Mouse (Mus musculus): ENCODE measurements around the gene Adora3. TPM values are rescaled to one million over a fixed set of nuclear protein-coding genes. Genes with fewer than 3 reads are reported as not detected.

The Adora3 gene
- polyA plus RNA-seq, 1 experiment from 2014 or later = not detected

DNA sequence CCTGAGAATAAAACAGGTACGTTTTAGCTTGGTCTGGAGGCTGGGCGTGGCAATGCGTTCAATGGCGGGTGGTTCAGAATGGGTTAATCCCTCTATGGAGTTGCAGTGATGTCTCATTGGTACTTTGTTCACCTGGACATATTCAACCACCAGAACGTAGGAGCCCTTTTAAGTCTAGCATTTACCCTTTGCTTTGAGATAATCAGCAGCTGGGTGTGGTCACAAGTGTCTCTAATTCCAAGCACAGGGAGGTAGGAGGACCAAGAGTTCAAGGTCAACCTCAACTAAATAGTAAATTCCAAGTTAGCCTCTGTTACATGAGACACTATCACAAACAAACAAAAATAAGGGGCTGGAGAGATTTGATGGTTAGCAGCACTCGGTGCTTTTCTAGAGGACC is 58.1 kb downstream of the Adora3 start:
- Histone ChIP-seq H3K9ac (ENCODE audit: low read length) (no peak overlapping the region), H3K4me3 (ENCODE audit: low read depth, low read length) (no peak overlapping the region), H3K27me3 (ENCODE audit: control insufficient read depth, insufficient read depth, low read length) (no peaks in the 10 kb centered on the region), H3K36me3 (ENCODE audit: control insufficient read depth, insufficient read depth, low read length) (no peaks in the 10 kb centered on the region), H3K4me1 (replicated peaks; ENCODE audit: control insufficient read depth, insufficient read depth, low read length) (no peaks in the 10 kb centered on the region), H3K9me3 (ENCODE audit: control insufficient read depth, low read length) (no peaks in the 10 kb centered on the region), H3K4me2 (ENCODE audit: low read depth, low read length, severe bottlenecking) (no peak overlapping the region), H3K27ac (ENCODE audit: low read depth, low read length) (no peak overlapping the region)
- no peak for DNase-seq (ENCODE audit: low spot score)
- 88% methylated on average over 6 of the region's 6 CpGs for WGBS
- no peak for ATAC-seq (replicated peaks; ENCODE audit: low FRiP score)

DNA sequence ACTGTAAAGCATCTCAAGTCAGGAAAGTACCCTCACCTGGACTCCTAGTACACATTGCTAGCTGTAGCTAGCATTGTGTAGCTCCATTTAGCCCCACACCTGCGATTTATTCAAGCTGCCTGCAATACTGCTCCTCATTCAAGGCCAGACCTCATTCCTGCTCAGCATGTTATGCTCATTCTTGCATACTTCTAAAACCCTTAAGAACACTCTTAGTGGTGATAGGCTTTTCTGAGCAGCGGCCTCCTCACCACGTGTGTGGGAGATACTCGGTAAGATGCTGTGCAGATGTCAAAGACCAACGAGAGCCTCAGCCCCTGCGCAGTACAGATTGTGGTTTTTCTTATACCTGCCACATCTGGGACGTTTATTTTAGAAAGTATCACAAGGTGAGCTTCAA is 59.2 kb downstream of the Adora3 start:
- Histone ChIP-seq H3K9me3 (ENCODE audit: control insufficient read depth, low read length) (no peaks in the 10 kb centered on the region), H3K4me2 (ENCODE audit: low read depth, low read length, severe bottlenecking) (no peak overlapping the region), H3K27me3 (ENCODE audit: control insufficient read depth, insufficient read depth, low read length) (no peaks in the 10 kb centered on the region), H3K9ac (ENCODE audit: low read length) (no peak overlapping the region), H3K4me1 (replicated peaks; ENCODE audit: control insufficient read depth, insufficient read depth, low read length) (no peaks in the 10 kb centered on the region), H3K27ac (ENCODE audit: low read depth, low read length) (no peak overlapping the region), H3K36me3 (ENCODE audit: control insufficient read depth, insufficient read depth, low read length) (no peaks in the 10 kb centered on the region), H3K4me3 (ENCODE audit: low read depth, low read length) (no peak overlapping the region)
- DNase-seq (ENCODE audit: low spot score) = no peak
- 85% methylated on average over 7 of the region's 7 CpGs for WGBS
- no peak for ATAC-seq (replicated peaks; ENCODE audit: low FRiP score)

GRCm38 (mm10) chr3:105931095-105931494 is 60.4 kb downstream of the Adora3 start:
- DNase-seq (ENCODE audit: low spot score) (no peak), ATAC-seq (replicated peaks; ENCODE audit: low FRiP score) (no peak)
- Histone ChIP-seq H3K4me2 (ENCODE audit: low read depth, low read length, severe bottlenecking) (no peak overlapping the region), H3K9me3 (ENCODE audit: control insufficient read depth, low read length) (no peaks in the 10 kb centered on the region), H3K36me3 (ENCODE audit: control insufficient read depth, insufficient read depth, low read length) (no peaks in the 10 kb centered on the region), H3K9ac (ENCODE audit: low read length) (no peak overlapping the region), H3K27ac (ENCODE audit: low read depth, low read length) (no peak overlapping the region), H3K4me1 (replicated peaks; ENCODE audit: control insufficient read depth, insufficient read depth, low read length) (no peaks in the 10 kb centered on the region), H3K27me3 (ENCODE audit: control insufficient read depth, insufficient read depth, low read length) (no peaks in the 10 kb centered on the region), H3K4me3 (ENCODE audit: low read depth, low read length) (no peak overlapping the region)
- WGBS = 91% methylated on average over 2 of the region's 2 CpGs

DNA sequence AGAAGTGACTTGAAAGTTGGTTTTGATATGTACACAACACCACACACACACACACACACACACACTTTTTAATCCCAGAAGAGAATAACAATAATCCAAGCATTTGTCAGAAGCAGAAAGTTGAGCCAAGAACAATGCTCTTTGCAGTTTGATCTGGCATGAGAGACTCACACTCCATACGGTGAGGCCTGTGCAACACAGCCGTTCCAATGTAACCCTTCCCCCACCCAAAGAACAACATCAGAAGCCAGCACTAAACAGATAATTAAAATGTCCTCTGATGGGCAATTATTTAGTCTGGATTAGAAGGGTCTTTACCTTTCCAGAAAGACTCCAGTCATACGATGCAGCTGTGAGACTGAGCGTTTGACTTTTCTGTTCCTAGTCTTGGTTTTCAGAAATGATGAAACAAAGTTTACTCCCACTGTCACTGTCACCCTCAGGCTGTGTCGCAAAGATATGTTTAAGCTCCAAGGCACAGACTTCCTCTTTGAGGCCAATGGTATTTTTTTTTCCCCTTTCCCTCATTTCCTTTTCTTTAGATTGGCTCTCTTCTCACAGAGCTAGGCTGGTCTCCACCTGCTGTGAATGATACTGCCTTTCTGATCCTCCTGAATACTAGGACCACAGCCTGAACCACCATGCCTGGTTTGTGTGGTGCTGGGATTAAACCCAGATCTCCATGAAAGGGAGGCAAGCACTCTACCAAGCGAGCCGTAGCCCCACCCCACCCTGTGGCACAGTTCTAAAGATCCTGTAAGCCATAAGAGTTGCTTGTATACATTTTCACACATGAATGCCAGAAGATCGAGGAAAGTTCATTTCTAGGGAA is 61.8 kb downstream of the Adora3 start, which contains the start of gene I830077J02Rik:
TSS of gene I830077J02Rik (minus strand) at position 425 of the 832 bp plus-strand sequence.
- DNase-seq (ENCODE audit: low spot score) (no peak), ATAC-seq (replicated peaks; ENCODE audit: low FRiP score) (no peak)
- H3K4me1 ChIP-seq (replicated peaks; ENCODE audit: control insufficient read depth, insufficient read depth, low read length) = no peaks in the 10 kb centered on the region
- H3K9ac ChIP-seq (ENCODE audit: low read length) = no peak within 1 kb of the TSS
- no peak within 1 kb of the TSS for H3K27ac ChIP-seq (ENCODE audit: low read depth, low read length)
- no peak within 1 kb of the TSS for H3K4me2 ChIP-seq (ENCODE audit: low read depth, low read length, severe bottlenecking)
- no peaks in the 10 kb centered on the region for H3K36me3 ChIP-seq (ENCODE audit: control insufficient read depth, insufficient read depth, low read length)
- no peak within 1 kb of the TSS for H3K4me3 ChIP-seq (ENCODE audit: low read depth, low read length)
- H3K9me3 ChIP-seq (ENCODE audit: control insufficient read depth, low read length) = no peaks in the 10 kb centered on the region
- H3K27me3 ChIP-seq (ENCODE audit: control insufficient read depth, insufficient read depth, low read length) = no peaks in the 10 kb centered on the region
- WGBS = 91% methylated on average over 8 of the region's 8 CpGs

DNA sequence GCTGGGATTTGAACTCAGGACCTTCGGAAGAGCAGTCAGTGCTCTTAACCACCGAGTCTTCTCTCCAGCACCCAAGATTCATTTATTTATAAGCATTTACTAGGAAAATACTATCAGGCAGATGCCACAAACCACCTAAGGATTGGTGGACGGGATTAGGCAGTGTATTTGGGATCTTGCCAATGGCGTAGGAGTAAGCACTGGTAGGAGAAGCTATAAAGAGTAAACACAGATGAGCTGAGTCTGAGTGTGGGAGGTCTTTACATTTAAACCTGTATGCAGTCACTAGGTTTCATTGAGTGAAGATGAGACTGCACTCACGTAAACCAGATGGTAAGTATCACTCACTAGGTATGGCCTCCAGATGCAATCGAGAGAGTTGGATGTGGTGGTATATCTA is 63.3 kb downstream of the Adora3 start:
- no peak overlapping the region for H3K4me2 ChIP-seq (ENCODE audit: low read depth, low read length, severe bottlenecking)
- H3K27ac ChIP-seq (ENCODE audit: low read depth, low read length) = no peak overlapping the region
- 91% methylated on average over 6 of the region's 6 CpGs for WGBS

GRCm38 (mm10) chr3:105935033-105935432 is 64.4 kb downstream of the Adora3 start:
- no peaks in the 10 kb centered on the region for H3K27me3 ChIP-seq (ENCODE audit: control insufficient read depth, insufficient read depth, low read length)
- no peaks in the 10 kb centered on the region for H3K9me3 ChIP-seq (ENCODE audit: control insufficient read depth, low read length)
- H3K4me3 ChIP-seq (ENCODE audit: low read depth, low read length) = no peak overlapping the region
- no peaks in the 10 kb centered on the region for H3K36me3 ChIP-seq (ENCODE audit: control insufficient read depth, insufficient read depth, low read length)
- no peak overlapping the region for H3K9ac ChIP-seq (ENCODE audit: low read length)
- no peak overlapping the region for H3K27ac ChIP-seq (ENCODE audit: low read depth, low read length)
- ATAC-seq (replicated peaks; ENCODE audit: low FRiP score) (no peak), DNase-seq (ENCODE audit: low spot score) (no peak)
- no peak overlapping the region for H3K4me2 ChIP-seq (ENCODE audit: low read depth, low read length, severe bottlenecking)
- WGBS = 90% methylated on average over 5 of the region's 5 CpGs
- no peaks in the 10 kb centered on the region for H3K4me1 ChIP-seq (replicated peaks; ENCODE audit: control insufficient read depth, insufficient read depth, low read length)

More for the DNA sequence above, 63.3 kb downstream of the Adora3 start:
- DNase-seq (ENCODE audit: low spot score) = no peak
- Histone ChIP-seq H3K27me3 (ENCODE audit: control insufficient read depth, insufficient read depth, low read length) (no peaks in the 10 kb centered on the region), H3K9me3 (ENCODE audit: control insufficient read depth, low read length) (no peaks in the 10 kb centered on the region), H3K4me3 (ENCODE audit: low read depth, low read length) (no peak overlapping the region), H3K4me1 (replicated peaks; ENCODE audit: control insufficient read depth, insufficient read depth, low read length) (no peaks in the 10 kb centered on the region), H3K36me3 (ENCODE audit: control insufficient read depth, insufficient read depth, low read length) (no peaks in the 10 kb centered on the region), H3K9ac (ENCODE audit: low read length) (no peak overlapping the region)
- ATAC-seq (replicated peaks; ENCODE audit: low FRiP score) = no peak

DNA sequence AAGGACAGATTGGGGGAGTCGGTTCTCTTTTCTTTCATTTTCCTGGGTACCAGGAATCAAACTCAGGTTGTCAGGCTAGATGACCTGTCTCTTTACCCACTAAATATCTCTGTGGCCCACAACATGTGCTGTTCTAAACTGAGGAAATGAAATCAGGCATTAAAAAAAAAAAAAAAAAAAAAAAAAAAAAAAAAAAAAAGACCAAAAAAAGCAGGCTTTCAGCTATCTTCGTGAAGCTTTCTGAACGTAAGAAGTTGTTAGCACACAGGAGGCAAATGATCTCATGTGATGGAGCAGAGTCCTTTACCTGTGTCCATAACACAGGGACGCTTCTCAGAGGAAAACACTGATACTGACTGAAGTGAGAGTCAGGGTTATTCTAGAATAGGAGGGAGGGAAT is 65.5 kb downstream of the Adora3 start:
- H3K9ac ChIP-seq (ENCODE audit: low read length) = no peak overlapping the region
- ATAC-seq (replicated peaks; ENCODE audit: low FRiP score) (no peak), DNase-seq (ENCODE audit: low spot score) (no peak)
- H3K27ac ChIP-seq (ENCODE audit: low read depth, low read length) = no peak overlapping the region
- no peaks in the 10 kb centered on the region; the same call in 1 of the 2 replicates for H3K36me3 ChIP-seq (ENCODE audit: control insufficient read depth, insufficient read depth, low read length)
- H3K4me2 ChIP-seq (ENCODE audit: low read depth, low read length, severe bottlenecking) = no peak overlapping the region
- no peaks in the 10 kb centered on the region for H3K27me3 ChIP-seq (ENCODE audit: control insufficient read depth, insufficient read depth, low read length)
- no peaks in the 10 kb centered on the region for H3K9me3 ChIP-seq (ENCODE audit: control insufficient read depth, low read length)
- H3K4me1 ChIP-seq (replicated peaks; ENCODE audit: control insufficient read depth, insufficient read depth, low read length) = no peaks in the 10 kb centered on the region
- H3K4me3 ChIP-seq (ENCODE audit: low read depth, low read length) = no peak overlapping the region
- WGBS = 90% methylated on average over 4 of the region's 4 CpGs

- Histone ChIP-seq H3K4me1 (replicated peaks; ENCODE audit: control insufficient read depth, insufficient read depth, low read length) (no peaks in the 10 kb centered on the region), H3K9ac (ENCODE audit: low read length) (no peak overlapping the region), H3K9me3 (ENCODE audit: control insufficient read depth, low read length) (no peaks in the 10 kb centered on the region), H3K4me2 (ENCODE audit: low read depth, low read length, severe bottlenecking) (no peak overlapping the region), H3K4me3 (ENCODE audit: low read depth, low read length) (no peak overlapping the region), H3K36me3 (ENCODE audit: control insufficient read depth, insufficient read depth, low read length) (peaks cover 13% of the 10 kb centered on the region), H3K27me3 (ENCODE audit: control insufficient read depth, insufficient read depth, low read length) (no peaks in the 10 kb centered on the region), H3K27ac (ENCODE audit: low read depth, low read length) (no peak overlapping the region)
- no peak for ATAC-seq (replicated peaks; ENCODE audit: low FRiP score)
- whole genome bisulfite sequencing = 94% methylated on average over 7 of the region's 7 CpGs
- DNase-seq (ENCODE audit: low spot score) = no peak
These were observed 80.7 kb downstream of the Adora3 start for GRCm38 (mm10) chr3:105951348-105951747.

- WGBS = 90% methylated on average over 1 of the region's 1 CpGs
- H3K27ac ChIP-seq (ENCODE audit: low read depth, low read length) = no peak overlapping the region
- H3K9ac ChIP-seq (ENCODE audit: low read length) = no peak overlapping the region
- H3K36me3 ChIP-seq (ENCODE audit: control insufficient read depth, insufficient read depth, low read length) = no peaks in the 10 kb centered on the region; the same call in 1 of the 2 replicates
- no peak for ATAC-seq (replicated peaks; ENCODE audit: low FRiP score)
- no peak overlapping the region for H3K4me2 ChIP-seq (ENCODE audit: low read depth, low read length, severe bottlenecking)
- DNase-seq (ENCODE audit: low spot score) = no peak
- no peaks in the 10 kb centered on the region for H3K9me3 ChIP-seq (ENCODE audit: control insufficient read depth, low read length)
- no peak overlapping the region for H3K4me3 ChIP-seq (ENCODE audit: low read depth, low read length)
- no peaks in the 10 kb centered on the region for H3K27me3 ChIP-seq (ENCODE audit: control insufficient read depth, insufficient read depth, low read length)
- peaks cover 7% of the 10 kb centered on the region for H3K4me1 ChIP-seq (replicated peaks; ENCODE audit: control insufficient read depth, insufficient read depth, low read length)
These were observed 86.6 kb downstream of the Adora3 start for GRCm38 (mm10) chr3:105957235-105957634.
